Mouse (Mus musculus): ENCODE measurements at regions not wholly inside any gene's neighbourhood (a gene's known extent, or its start where the extent isn't known, plus 50 kb on each side); places are given as distances from the start of the nearest gene placed in this dataset.

- H3K4me2 ChIP-seq (replicated peaks; ENCODE audit: low read depth, low read length, severe bottlenecking) = no peak overlapping the region
- TF ChIP-seq POLR2A (IDR thresholded peaks at IDR 0.05; ENCODE audit: borderline replicate concordance, extremely low read depth, insufficient read depth, insufficient read length) = no peak
- H3K4me1 ChIP-seq (ENCODE audit: control insufficient read depth, insufficient read depth, low read length) = no peaks in the 10 kb centered on the region
- H3K27ac ChIP-seq (replicated peaks; ENCODE audit: low read depth, low read length) = no peak overlapping the region
- ATAC-seq (ENCODE audit: low FRiP score, low read depth) = peak; percentile 55; the same call in 1 of the 2 replicates
- H3K36me3 ChIP-seq (ENCODE audit: control insufficient read depth, insufficient read depth, low read length) = no peaks in the 10 kb centered on the region
- no peaks in the 10 kb centered on the region for H3K27me3 ChIP-seq (ENCODE audit: control insufficient read depth, insufficient read depth, low read length)
- DNase-seq (ENCODE audit: low spot score) = no peak
- no peaks in the 10 kb centered on the region for H3K9me3 ChIP-seq (ENCODE audit: control insufficient read depth, low read length)
- no peak overlapping the region for H3K9ac ChIP-seq (ENCODE audit: low read depth, low read length, severe bottlenecking)
- WGBS = 15% methylated on average over 3 of the region's 3 CpGs
- no peak overlapping the region for H3K4me3 ChIP-seq (replicated peaks; ENCODE audit: low read length)
These were observed 1242.1 kb downstream of the Pcdh18 start for GRCm38 (mm10) chr3:48515009-48515408.

- WGBS = 79% methylated on average over 2 of the region's 2 CpGs
- H3K4me1 ChIP-seq (ENCODE audit: control insufficient read depth, insufficient read depth, low read length) = no peaks in the 10 kb centered on the region
- TF ChIP-seq POLR2A (IDR thresholded peaks at IDR 0.05; ENCODE audit: borderline replicate concordance, extremely low read depth, insufficient read depth, insufficient read length) = no peak
- H3K4me3 ChIP-seq (replicated peaks; ENCODE audit: low read length) = no peak overlapping the region
- no peak for ATAC-seq (ENCODE audit: low FRiP score, low read depth)
- no peaks in the 10 kb centered on the region for H3K9me3 ChIP-seq (ENCODE audit: control insufficient read depth, low read length)
- H3K36me3 ChIP-seq (ENCODE audit: control insufficient read depth, insufficient read depth, low read length) = no peaks in the 10 kb centered on the region
- H3K27me3 ChIP-seq (ENCODE audit: control insufficient read depth, insufficient read depth, low read length) = no peaks in the 10 kb centered on the region
- H3K4me2 ChIP-seq (replicated peaks; ENCODE audit: low read depth, low read length, severe bottlenecking) = no peak overlapping the region
- no peak overlapping the region for H3K9ac ChIP-seq (ENCODE audit: low read depth, low read length, severe bottlenecking)
- DNase-seq (ENCODE audit: low spot score) = no peak
- H3K27ac ChIP-seq (replicated peaks; ENCODE audit: low read depth, low read length) = no peak overlapping the region
These were observed 1253.1 kb downstream of the Pcdh18 start for GRCm38 (mm10) chr3:48503996-48504395.

GRCm38 (mm10) chr3:48464679-48465078 is 1292.4 kb downstream of the Pcdh18 start:
- H3K36me3 ChIP-seq (ENCODE audit: control insufficient read depth, insufficient read depth, low read length) = no peaks in the 10 kb centered on the region

GRCm38 (mm10) chr3:48441938-48442337 is 1315.2 kb downstream of the Pcdh18 start:
- no peak for TF ChIP-seq POLR2A (IDR thresholded peaks at IDR 0.05; ENCODE audit: borderline replicate concordance, extremely low read depth, insufficient read depth, insufficient read length)
- H3K36me3 ChIP-seq (ENCODE audit: control insufficient read depth, insufficient read depth, low read length) = no peaks in the 10 kb centered on the region
- H3K4me1 ChIP-seq (ENCODE audit: control insufficient read depth, insufficient read depth, low read length) = no peaks in the 10 kb centered on the region
- H3K9ac ChIP-seq (ENCODE audit: low read depth, low read length, severe bottlenecking) = no peak overlapping the region
- H3K4me2 ChIP-seq (replicated peaks; ENCODE audit: low read depth, low read length, severe bottlenecking) = no peak overlapping the region
- no peaks in the 10 kb centered on the region for H3K27me3 ChIP-seq (ENCODE audit: control insufficient read depth, insufficient read depth, low read length)
- DNase-seq (ENCODE audit: low spot score) (no peak), ATAC-seq (ENCODE audit: low FRiP score, low read depth) (no peak)
- WGBS = 84% methylated on average over 2 of the region's 2 CpGs
- no peaks in the 10 kb centered on the region for H3K9me3 ChIP-seq (ENCODE audit: control insufficient read depth, low read length)
- no peak overlapping the region for H3K27ac ChIP-seq (replicated peaks; ENCODE audit: low read depth, low read length)
- no peak overlapping the region for H3K4me3 ChIP-seq (replicated peaks; ENCODE audit: low read length)

More at GRCm38 (mm10) chr3:48464679-48465078, 1292.4 kb downstream of the Pcdh18 start:
- ATAC-seq (ENCODE audit: low FRiP score, low read depth) (no peak), DNase-seq (ENCODE audit: low spot score) (no peak)
- Histone ChIP-seq H3K9me3 (ENCODE audit: control insufficient read depth, low read length) (no peaks in the 10 kb centered on the region), H3K27me3 (ENCODE audit: control insufficient read depth, insufficient read depth, low read length) (no peaks in the 10 kb centered on the region), H3K27ac (replicated peaks; ENCODE audit: low read depth, low read length) (no peak overlapping the region), H3K4me1 (ENCODE audit: control insufficient read depth, insufficient read depth, low read length) (no peaks in the 10 kb centered on the region), H3K4me2 (replicated peaks; ENCODE audit: low read depth, low read length, severe bottlenecking) (no peak overlapping the region), H3K4me3 (replicated peaks; ENCODE audit: low read length) (no peak overlapping the region), H3K9ac (ENCODE audit: low read depth, low read length, severe bottlenecking) (no peak overlapping the region)
- TF ChIP-seq POLR2A (IDR thresholded peaks at IDR 0.05; ENCODE audit: borderline replicate concordance, extremely low read depth, insufficient read depth, insufficient read length) = no peak

GRCm38 (mm10) chr3:48429406-48430033 is 1327.6 kb downstream of the Pcdh18 start:
- Histone ChIP-seq H3K27me3 (ENCODE audit: control insufficient read depth, insufficient read depth, low read length) (no peaks in the 10 kb centered on the region), H3K4me1 (ENCODE audit: control insufficient read depth, insufficient read depth, low read length) (no peaks in the 10 kb centered on the region), H3K9ac (ENCODE audit: low read depth, low read length, severe bottlenecking) (no peak overlapping the region), H3K36me3 (ENCODE audit: control insufficient read depth, insufficient read depth, low read length) (no peaks in the 10 kb centered on the region), H3K4me2 (replicated peaks; ENCODE audit: low read depth, low read length, severe bottlenecking) (no peak overlapping the region), H3K9me3 (ENCODE audit: control insufficient read depth, low read length) (no peaks in the 10 kb centered on the region), H3K27ac (replicated peaks; ENCODE audit: low read depth, low read length) (no peak overlapping the region), H3K4me3 (replicated peaks; ENCODE audit: low read length) (no peak overlapping the region)
- WGBS = 47% methylated on average over 2 of the region's 2 CpGs
- DNase-seq (ENCODE audit: low spot score) = no peak
- no peak for ATAC-seq (ENCODE audit: low FRiP score, low read depth)
- no peak for TF ChIP-seq POLR2A (IDR thresholded peaks at IDR 0.05; ENCODE audit: borderline replicate concordance, extremely low read depth, insufficient read depth, insufficient read length)

GRCm38 (mm10) chr3:48389862-48390261 is 1367.3 kb downstream of the Pcdh18 start:
- DNase-seq (ENCODE audit: low spot score) (no peak), ATAC-seq (ENCODE audit: low FRiP score, low read depth) (no peak)
- Histone ChIP-seq H3K27ac (replicated peaks; ENCODE audit: low read depth, low read length) (no peak overlapping the region), H3K4me1 (ENCODE audit: control insufficient read depth, insufficient read depth, low read length) (no peaks in the 10 kb centered on the region), H3K4me3 (replicated peaks; ENCODE audit: low read length) (no peak overlapping the region), H3K9ac (ENCODE audit: low read depth, low read length, severe bottlenecking) (no peak overlapping the region), H3K27me3 (ENCODE audit: control insufficient read depth, insufficient read depth, low read length) (no peaks in the 10 kb centered on the region), H3K4me2 (replicated peaks; ENCODE audit: low read depth, low read length, severe bottlenecking) (no peak overlapping the region), H3K9me3 (ENCODE audit: control insufficient read depth, low read length) (no peaks in the 10 kb centered on the region), H3K36me3 (ENCODE audit: control insufficient read depth, insufficient read depth, low read length) (no peaks in the 10 kb centered on the region)
- no peak for TF ChIP-seq POLR2A (IDR thresholded peaks at IDR 0.05; ENCODE audit: borderline replicate concordance, extremely low read depth, insufficient read depth, insufficient read length)

Data from limb, embryonic 14.5 days (tissue).